Comparison of ENCODE assay signal across 7 mouse cellular contexts in genomic region chr10:39730976-39731735, GRCm38 (mm10). TPM values are rescaled to one million over a fixed set of nuclear protein-coding genes. Genes with fewer than 3 reads are reported as not detected.
DNase-seq lines count a peak whose midpoint lies in the region; ATAC-seq and TF ChIP-seq lines count a peak whose summit lies in the region.

No protein-coding gene starts in this region.

- TF ChIP-seq POLR2A in small intestine, adult 2 months (IDR thresholded peaks at IDR 0.05; ENCODE audit: low read depth, low read length), result peak; percentile 39; the same call in 1 of the 2 replicates

- H3K27me3 ChIP-seq in intestine, embryonic 14.5 days (replicated peaks; ENCODE audit: control insufficient read depth, insufficient read depth, low read length), result no peaks in the 10 kb centered on the region
- no peaks in the 10 kb centered on the region for H3K27me3 ChIP-seq in midbrain, embryonic 10.5 days (ENCODE audit: low read depth, poor library complexity, severe bottlenecking)
- no peaks in the 10 kb centered on the region for H3K27me3 ChIP-seq in small intestine, adult 2 months (ENCODE audit: control insufficient read depth, insufficient read depth, low read length)

- peak overlapping the region; percentile 99 for H3K27ac ChIP-seq in intestine, embryonic 14.5 days (ENCODE audit: low read depth)
- H3K27ac ChIP-seq in midbrain, embryonic 10.5 days (replicated peaks), result peak overlapping the region; percentile 95
- peak overlapping the region; percentile 99 for H3K27ac ChIP-seq in small intestine, adult 2 months (ENCODE audit: insufficient read depth, low read depth, low read length)

- H3K9me3 ChIP-seq in intestine, embryonic 14.5 days (ENCODE audit: control insufficient read depth, low read length), result no peaks in the 10 kb centered on the region
- peaks cover 12% of the 10 kb centered on the region; the same call in 1 of the 2 replicates for H3K9me3 ChIP-seq in midbrain, embryonic 10.5 days (replicated peaks)

- H3K9ac ChIP-seq in intestine, embryonic 14.5 days (ENCODE audit: low read length), result peak overlapping the region; percentile 94

- peak; percentile 86 for DNase-seq in adrenal gland, adult 8-10 months
- peak; percentile 98 for DNase-seq in embryo, embryonic 11 days
- peak; percentile 97 for DNase-seq in gastrocnemius, postnatal 25 days
- peak; percentile 89 for DNase-seq in intestine, embryonic 14.5 days (ENCODE audit: low spot score)
- peak; percentile 87 to 88 for DNase-seq in left cerebral cortex, postnatal 25 days (ENCODE audit: low spot score in 2 of 2)
- DNase-seq in midbrain, embryonic 10.5 days (ENCODE audit: low spot score), result peak; percentile 92

- H3K4me3 ChIP-seq in intestine, embryonic 14.5 days (ENCODE audit: low read depth, low read length), result peak overlapping the region; percentile 90
- H3K4me3 ChIP-seq in midbrain, embryonic 10.5 days, result peak overlapping the region; percentile 92
- peak overlapping the region; percentile 75 for H3K4me3 ChIP-seq in small intestine, adult 2 months (ENCODE audit: low read depth, low read length)

- TF ChIP-seq CTCF in small intestine, adult 2 months (IDR thresholded peaks at IDR 0.05; ENCODE audit: extremely low read depth, insufficient read length, insufficient replicate concordance, low read depth, low read length), result peak; percentile 27; the same call in 1 of the 2 replicates

- peak; percentile 93 for ATAC-seq in intestine, embryonic 14.5 days (replicated peaks; ENCODE audit: low FRiP score, low TSS enrichment, low read depth)

- under 1% methylated on average over 44 of the region's 66 CpGs for WGBS in intestine, embryonic 14.5 days
- WGBS in midbrain, embryonic 10.5 days, result under 1% methylated on average over 59 of the region's 66 CpGs
- 1% methylated on average over 62 of the region's 66 CpGs for WGBS in small intestine, adult 2 months

- peak overlapping the region; percentile 66 for H3K4me2 ChIP-seq in intestine, embryonic 14.5 days (ENCODE audit: low read length)

- intact Hi-C loops in left cerebral cortex, postnatal 25 days (cut with DNase I), result loop anchor here (1.0 to 5.0 kb wide), 3 partner anchors 101 to 559 kb away; no protein-coding TSS in a partner anchor

- no peaks in the 10 kb centered on the region for H3K36me3 ChIP-seq in intestine, embryonic 14.5 days (ENCODE audit: control insufficient read depth, insufficient read depth, low read length)
- H3K36me3 ChIP-seq in midbrain, embryonic 10.5 days, result peaks cover 14% of the 10 kb centered on the region
- no peaks in the 10 kb centered on the region for H3K36me3 ChIP-seq in small intestine, adult 2 months (ENCODE audit: control insufficient read depth, insufficient read depth, low read length)

- H3K4me1 ChIP-seq in intestine, embryonic 14.5 days (replicated peaks; ENCODE audit: control insufficient read depth, insufficient read depth, low read length), result peaks cover 13% of the 10 kb centered on the region; the same call in 1 of the 2 replicates
- peaks cover 31% of the 10 kb centered on the region for H3K4me1 ChIP-seq in midbrain, embryonic 10.5 days
- H3K4me1 ChIP-seq in small intestine, adult 2 months (ENCODE audit: control insufficient read depth, insufficient read depth, insufficient read length, low read length), result 0 out of 2 replicates have a peak, but pooled peaks cover under 1% of the 10 kb centered on the region

RNA-seq across cellular contexts. Expression of gene Rev3l, which starts 0.8 kb away (rescaled TPM):
- total RNA-seq in adrenal gland, adult 8-10 months (2022), result 10 to 100 TPM; 21.0 to 34.0 (median 26.8) TPM
- total RNA-seq in gastrocnemius, postnatal 25 days (2021), result 10 to 100 TPM; 24.2 to 27.4 TPM
- 23.0 and 23.3 TPM in 2 replicates for polyA plus RNA-seq in intestine, embryonic 14.5 days (2014; fragmentation: Nextera tagmentation; extraction: Ambion mirVana)
- total RNA-seq in left cerebral cortex, postnatal 25 days (2021), result 10 to 100 TPM; 24.7 to 28.5 TPM
- 8.4 and 11.5 TPM in 2 replicates for polyA plus RNA-seq in midbrain, embryonic 10.5 days (2016; fragmentation: Nextera tagmentation; extraction: Ambion mirVana)
- polyA plus RNA-seq in small intestine, adult 2 months (2012; rRNA removed), result 1.9 and 3.9 TPM in 2 replicates

Comparison
In these comparisons a context has a peak if more than half of its experiments do, and no peak if none do; other contexts are left out.
1. Peak in every context shown above with its lines: DNase-seq, ATAC-seq, H3K4me3 ChIP-seq and H3K27ac ChIP-seq.